Mouse (Mus musculus) embryonic facial prominence, embryonic 11.5 days (tissue): ENCODE measurements around the gene Fam84a. TPM values are rescaled to one million over a fixed set of nuclear protein-coding genes. Genes with fewer than 3 reads are reported as not detected.

Source experiments
- ATAC-seq: fragments of 200-750 bp; cut with Nextera tagmentation; replicated peaks from 2 replicates; pipeline ENCODE4 v1.8.0; 2017; ENCODE audit warnings: low read depth; ENCODE audit not compliant: insufficient number of reproducible peaks, low FRiP score, low TSS enrichment
- DNase-seq: peaks from one replicate; pipeline ENCODE4 v3.0.0-alpha.2; 2015; ENCODE audit warnings: low spot score
- H3K27ac ChIP-seq: fragments of 300-500 bp; sonication (generic); replicated peaks from 2 replicates; pipeline ENCODE4 v1.5.1; 2014; ENCODE audit warnings: mild to moderate bottlenecking, low read depth, low read length, control low read depth
- H3K27me3 ChIP-seq: fragments of 300-500 bp; sonication (generic); 2 replicates; pipeline ENCODE4 v1.6.1; 2014; ENCODE audit warnings: mild to moderate bottlenecking, low read length, moderate library complexity, mixed read lengths; ENCODE audit not compliant: control insufficient read depth, insufficient read depth
- H3K36me3 ChIP-seq: fragments of 300-500 bp; sonication (generic); replicated peaks from 2 replicates; pipeline ENCODE4 v1.6.1; 2014; ENCODE audit warnings: low read depth, mild to moderate bottlenecking, low read length, moderate library complexity, mixed read lengths; ENCODE audit not compliant: control insufficient read depth, insufficient read depth
- H3K4me1 ChIP-seq: fragments of 300-500 bp; sonication (generic); 2 replicates; pipeline ENCODE4 v1.6.1; 2014; ENCODE audit warnings: low read length, mixed read lengths; ENCODE audit not compliant: control insufficient read depth, insufficient read depth
- H3K4me2 ChIP-seq: fragments of 300-500 bp; sonication (generic); 2 replicates; pipeline ENCODE4 v1.6.1; 2014; ENCODE audit warnings: low read depth, mild to moderate bottlenecking, control low read depth, low read length, moderate library complexity
- H3K4me3 ChIP-seq: fragments of 300-500 bp; sonication (generic); 2 replicates; pipeline ENCODE4 v1.5.1; 2014; ENCODE audit warnings: low read depth, low read length, control low read depth
- H3K9ac ChIP-seq: fragments of 300-500 bp; sonication (generic); replicated peaks from 2 replicates; pipeline ENCODE4 v1.6.1; 2014; ENCODE audit warnings: mild to moderate bottlenecking, control low read depth, low read length
- H3K9me3 ChIP-seq: fragments of 300-500 bp; sonication (generic); replicated peaks from 2 replicates; pipeline ENCODE4 v1.6.1; 2016; ENCODE audit warnings: mild to moderate bottlenecking, low read length, inconsistent platforms, mixed read lengths; ENCODE audit not compliant: control insufficient read depth
- WGBS: fragments of 180-500 bp; shearing (Covaris S2); extraction: QIAGEN DNeasy Blood & Tissue Kit; methylation state at CpG from one replicate; pipeline ENCODE4 v1.1.7; 2014; 5-methylcytosine and 5-hydroxymethylcytosine counted together
- polyA plus RNA-seq: library from polyadenylated mRNA; unstranded; fragments of >200 nt; fragmentation: Nextera tagmentation; extraction: Ambion mirVana; gene quantifications from 2 replicates; pipeline ENCODE4 v1.2.1, GENCODE M21; 2014

Fam84a gene
- polyA plus RNA-seq, 1 experiment from 2014 or later = 16.8 TPM

GRCm38 (mm10) chr12:14149843-14150567 is 1.8 kb downstream of the Fam84a start:
- DNase-seq = peak; percentile 69
- H3K9me3 ChIP-seq = no peaks in the 10 kb centered on the region
- H3K4me3 ChIP-seq = peak overlapping the region; percentile 52
- no peak; the same call in 1 of the 2 replicates for ATAC-seq
- H3K27me3 ChIP-seq = peaks cover 27% of the 10 kb centered on the region
- H3K36me3 ChIP-seq = no peaks in the 10 kb centered on the region
- WGBS = 0% methylated on average over 58 of the region's 59 CpGs
- H3K27ac ChIP-seq = no peak overlapping the region
- peak overlapping the region; percentile 81 for H3K4me2 ChIP-seq
- peak overlapping the region; percentile 37 for H3K9ac ChIP-seq
- peaks cover 2% of the 10 kb centered on the region; the same call in 1 of the 2 replicates for H3K4me1 ChIP-seq

DNA sequence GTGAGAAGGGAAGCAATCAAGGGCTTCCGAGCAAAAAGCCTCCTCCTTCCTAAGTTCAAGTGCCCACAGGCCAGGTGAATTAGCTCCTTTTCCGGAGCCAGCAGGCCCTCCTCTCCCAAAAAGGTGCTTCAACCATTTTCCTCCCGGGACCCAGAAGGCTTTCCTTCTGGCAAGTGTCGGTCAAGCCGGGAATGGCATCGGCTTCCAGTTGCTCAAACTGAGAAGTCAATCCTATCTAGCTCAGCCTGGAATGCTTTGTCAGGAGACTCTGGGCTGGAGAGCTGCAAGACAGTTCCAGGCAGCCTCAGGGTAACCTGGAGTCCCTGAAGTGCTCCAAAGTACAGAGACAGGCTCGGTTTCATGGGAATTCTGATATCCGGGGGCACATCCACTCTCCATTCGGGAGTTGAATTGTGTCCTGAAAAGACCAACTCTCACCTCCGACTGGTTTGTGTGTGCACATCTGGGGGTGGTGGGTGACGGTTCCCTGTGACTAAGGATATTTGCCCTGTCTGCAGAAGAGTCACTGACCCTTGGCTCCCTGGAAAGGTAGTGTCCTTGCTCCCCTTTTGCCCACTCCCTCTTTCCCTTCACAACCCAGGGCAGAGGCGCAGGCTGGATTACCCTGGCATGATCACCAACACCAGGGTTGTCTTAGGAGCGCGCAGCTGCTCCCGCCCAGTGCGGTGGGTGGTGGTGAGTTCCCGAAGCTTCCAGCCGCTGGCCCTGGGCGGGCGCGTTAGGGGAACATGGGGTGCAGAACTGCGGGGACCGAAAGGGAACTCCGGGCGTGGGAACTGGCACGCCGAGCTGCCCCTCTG is 2.6 kb downstream of the Fam84a start:
- Histone ChIP-seq H3K36me3 (no peaks in the 10 kb centered on the region), H3K4me3 (peak overlapping the region; percentile 52), H3K4me2 (peak overlapping the region; percentile 81), H3K27me3 (peaks cover 27% of the 10 kb centered on the region), H3K9me3 (no peaks in the 10 kb centered on the region), H3K9ac (peak overlapping the region; percentile 37), H3K27ac (no peak overlapping the region), H3K4me1 (peaks cover 2% of the 10 kb centered on the region; the same call in 1 of the 2 replicates)
- ATAC-seq (no peak), DNase-seq (peak; percentile 8)
- WGBS = 6% methylated on average over 27 of the region's 27 CpGs

- H3K4me1 ChIP-seq = no peaks in the 10 kb centered on the region
- H3K27ac ChIP-seq = no peak overlapping the region
- ATAC-seq = no peak
- no peaks in the 10 kb centered on the region for H3K9me3 ChIP-seq
- no peaks in the 10 kb centered on the region for H3K36me3 ChIP-seq
- no peak overlapping the region for H3K4me3 ChIP-seq
- 86% methylated on average over 1 of the region's 1 CpGs for WGBS
- H3K4me2 ChIP-seq = no peak overlapping the region
- H3K27me3 ChIP-seq = no peaks in the 10 kb centered on the region
- H3K9ac ChIP-seq = no peak overlapping the region
- no peak for DNase-seq
These were observed 14.8 kb downstream of the Fam84a start for GRCm38 (mm10) chr12:14137046-14137445.

GRCm38 (mm10) chr12:14114730-14115129 is 37.1 kb downstream of the Fam84a start:
- DNase-seq (no peak), ATAC-seq (no peak)
- H3K27me3 ChIP-seq = no peaks in the 10 kb centered on the region
- H3K4me3 ChIP-seq = no peak overlapping the region
- H3K9ac ChIP-seq = no peak overlapping the region
- no peak overlapping the region for H3K4me2 ChIP-seq
- no peaks in the 10 kb centered on the region for H3K9me3 ChIP-seq
- no peaks in the 10 kb centered on the region for H3K36me3 ChIP-seq
- no peak overlapping the region for H3K27ac ChIP-seq
- H3K4me1 ChIP-seq = no peaks in the 10 kb centered on the region
- 88% methylated on average over 6 of the region's 6 CpGs for WGBS

DNA sequence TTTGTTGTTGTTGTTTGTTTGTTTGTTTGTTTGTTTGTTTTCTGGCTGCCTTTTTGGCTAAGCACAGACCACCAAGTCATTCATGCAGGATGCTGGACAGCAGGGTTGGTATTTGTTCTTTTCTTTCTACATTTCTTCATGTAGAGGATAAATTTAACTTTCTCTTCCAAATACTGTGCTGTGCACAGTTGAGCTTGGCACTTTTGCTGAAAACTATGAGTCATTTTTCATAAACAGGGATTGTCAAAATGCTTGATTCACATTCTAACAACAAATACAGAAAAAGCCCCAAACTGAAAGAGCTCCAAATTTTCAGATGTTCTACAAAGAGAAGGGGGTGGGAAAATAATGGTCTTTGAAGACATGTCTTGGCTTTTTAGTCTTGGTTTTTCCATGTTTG is 54.9 kb downstream of the Fam84a start:
- no peak for ATAC-seq

More for the DNA sequence above, 54.9 kb downstream of the Fam84a start:
- H3K4me2 ChIP-seq = no peak overlapping the region
- no peak for DNase-seq
- H3K9ac ChIP-seq = no peak overlapping the region
- H3K27me3 ChIP-seq = no peaks in the 10 kb centered on the region
- no peaks in the 10 kb centered on the region for H3K9me3 ChIP-seq
- H3K4me3 ChIP-seq = no peak overlapping the region
- no peaks in the 10 kb centered on the region for H3K4me1 ChIP-seq
- no peaks in the 10 kb centered on the region for H3K36me3 ChIP-seq
- no peak overlapping the region for H3K27ac ChIP-seq
